In genomic region chr6:82751031-82751430, GRCm38 (mm10) we compare ENCODE assay signal across 9 mouse cellular contexts. TPM values are rescaled to one million over a fixed set of nuclear protein-coding genes. Genes with fewer than 3 reads are reported as not detected.
DNase-seq lines count a peak whose midpoint lies in the region; ATAC-seq and TF ChIP-seq lines count a peak whose summit lies in the region.
"Had no signal": no experiment of that assay in that cellular context is flagged by ENCODE, and none has a peak within 500 bp of the region (broad histone marks: within the 10 kb centered on the region; RNA-seq: fewer than 3 reads in every experiment).

No protein-coding gene starts in this region.

- no peak overlapping the region for H3K4me2 ChIP-seq in kidney, embryonic 14.5 days (replicated peaks; ENCODE audit: low read depth, low read length)
- no peak overlapping the region for H3K4me2 ChIP-seq in stomach, postnatal 0 days (replicated peaks; ENCODE audit: low read depth)
- H3K4me2 ChIP-seq: lung, embryonic 14.5 days had no signal

- H3K27ac ChIP-seq in kidney, embryonic 14.5 days (ENCODE audit: low read depth, low read length): no peak overlapping the region
- peak overlapping the region; percentile 56 for H3K27ac ChIP-seq in brown adipose tissue, adult 24 weeks (replicated peaks; ENCODE audit: low read depth, low read length)
- no peak overlapping the region for H3K27ac ChIP-seq in stomach, postnatal 0 days (replicated peaks)

- H3K4me1 ChIP-seq in kidney, embryonic 14.5 days (ENCODE audit: control insufficient read depth, insufficient read depth, low read length): no peaks in the 10 kb centered on the region
- peaks cover 15% of the 10 kb centered on the region for H3K4me1 ChIP-seq in brown adipose tissue, adult 24 weeks (ENCODE audit: control insufficient read depth, insufficient read depth, insufficient read length, low read length)
- H3K4me1 ChIP-seq in stomach, postnatal 0 days (replicated peaks; ENCODE audit: control insufficient read depth, insufficient read depth): no peaks in the 10 kb centered on the region

- WGBS in kidney, embryonic 14.5 days: 91% methylated on average over 11 of the region's 11 CpGs
- 67% methylated on average over 11 of the region's 11 CpGs for WGBS in stomach, postnatal 0 days

- no peak for TF ChIP-seq EP300 in stomach, postnatal 0 days (optimal IDR thresholded peaks at IDR 0.05)

- DNase-seq in kidney, postnatal 4 days: peak; percentile 39 to 45
- DNase-seq in adrenal gland, adult 18-20 months (ENCODE audit: low spot score in 2 of 2): peak; percentile 47 to 58
- DNase-seq in lung, postnatal 10 days: peak; percentile 68
- DNase-seq in stomach, postnatal 0 days (ENCODE audit: low spot score): no peak
- DNase-seq in layer of hippocampus, postnatal 25 days (ENCODE audit: extremely low spot score in 1 of 2, low spot score in 1 of 2): no peak
- DNase-seq: lung, embryonic 14.5 days had no signal

- no peak for ATAC-seq in kidney, embryonic 14.5 days (ENCODE audit: low FRiP score, low TSS enrichment)
- no peak; the same call in 1 of the 2 replicates for ATAC-seq in stomach, postnatal 0 days (ENCODE audit: low FRiP score, low TSS enrichment)

- H3K9ac ChIP-seq in kidney, embryonic 14.5 days (ENCODE audit: low read depth, low read length): no peak overlapping the region
- no peak overlapping the region for H3K9ac ChIP-seq in stomach, postnatal 0 days (ENCODE audit: low read length)
- H3K9ac ChIP-seq: lung, embryonic 14.5 days had no signal

- H3K9me3 ChIP-seq in kidney, embryonic 14.5 days (ENCODE audit: control insufficient read depth, low read length): no peaks in the 10 kb centered on the region
- no peaks in the 10 kb centered on the region for H3K9me3 ChIP-seq in stomach, postnatal 0 days (ENCODE audit: control insufficient read depth, low read length)

- no peak for TF ChIP-seq CTCF in stomach, postnatal 0 days (IDR thresholded peaks at IDR 0.05; ENCODE audit: low read depth)

- H3K36me3 ChIP-seq in kidney, embryonic 14.5 days (ENCODE audit: control insufficient read depth, insufficient read depth, low read length): peaks cover 16% of the 10 kb centered on the region
- 0 out of 2 replicates have a peak, but pooled peaks cover 2% of the 10 kb centered on the region for H3K36me3 ChIP-seq in stomach, postnatal 0 days (ENCODE audit: control insufficient read depth, insufficient read depth, low read length)

- H3K4me3 ChIP-seq in kidney, embryonic 14.5 days (ENCODE audit: low read length): no peak overlapping the region
- no peak overlapping the region for H3K4me3 ChIP-seq in brown adipose tissue, adult 24 weeks (ENCODE audit: insufficient read depth, low read depth, low read length)
- no peak overlapping the region for H3K4me3 ChIP-seq in stomach, postnatal 0 days (ENCODE audit: low read depth, low read length)
- H3K4me3 ChIP-seq: erythroblast, embryonic 14.5 days had no signal

- H3K27me3 ChIP-seq in kidney, embryonic 14.5 days (ENCODE audit: control insufficient read depth, insufficient read depth, low read length): no peaks in the 10 kb centered on the region
- H3K27me3 ChIP-seq in stomach, postnatal 0 days (ENCODE audit: control insufficient read depth, insufficient read depth, low read length): no peaks in the 10 kb centered on the region

RNA-seq across cellular contexts. Expression of gene Hk2, which starts 23.2 kb away (rescaled TPM):
- polyA plus RNA-seq in kidney, embryonic 14.5 days (2014; fragmentation: Nextera tagmentation; extraction: Ambion mirVana): 28.0 TPM in 2 replicates
- 100 to 1,000 TPM; 143 to 231 TPM for total RNA-seq in adrenal gland, adult 18-20 months (2021)
- 216 and 558 TPM in 2 replicates for polyA plus RNA-seq in brown adipose tissue, adult 24 weeks (2012; ENCODE audit: insufficient read depth, insufficient read length, missing spikeins)
- 7.1 and 8.9 TPM in 2 replicates for polyA plus RNA-seq in stomach, postnatal 0 days (2015; fragmentation: Nextera tagmentation; extraction: Ambion mirVana)
- 1 to 10 TPM; 7.1 to 8.8 TPM for total RNA-seq in layer of hippocampus, postnatal 25 days (2021)

RNA-seq across cellular contexts. Expression of gene Pole4, which starts 45.9 kb away (rescaled TPM):
- polyA plus RNA-seq in kidney, embryonic 14.5 days (2014; fragmentation: Nextera tagmentation; extraction: Ambion mirVana): 120 and 136 TPM in 2 replicates
- total RNA-seq in adrenal gland, adult 18-20 months (2021): 10 to 100 TPM; 35.4 to 42.4 TPM
- polyA plus RNA-seq in brown adipose tissue, adult 24 weeks (2012; ENCODE audit: insufficient read depth, insufficient read length, missing spikeins): 61.9 and 64.7 TPM in 2 replicates
- 79.8 and 84.5 TPM in 2 replicates for polyA plus RNA-seq in stomach, postnatal 0 days (2015; fragmentation: Nextera tagmentation; extraction: Ambion mirVana)
- total RNA-seq in layer of hippocampus, postnatal 25 days (2021): 10 to 100 TPM; 40.2 to 40.3 TPM

Comparison
In these comparisons a context has a peak if more than half of its experiments do, and no peak if none do; other contexts are left out.
1. DNase-seq: peak in kidney, postnatal 4 days (2 of 2), adrenal gland, adult 18-20 months (2 of 2) and lung, postnatal 10 days (single experiment); none in stomach, postnatal 0 days (single experiment) and layer of hippocampus, postnatal 25 days (0 of 2).